Mouse (Mus musculus) heart, postnatal 36 days (tissue): Measurements from ENCODE around the gene Aatk. TPM values are rescaled to one million over a fixed set of nuclear protein-coding genes. Genes with fewer than 3 reads are reported as not detected.

Experiments used
- DNase-seq, 2 experiments: peaks; one replicate each; pipeline ENCODE4 v3.0.0; 2021 to 2022
- intact Hi-C: fragments of 180-260 bp; cut with DNase I; formaldehyde crosslinking; loops from one replicate; pipeline ENCODE4 v1.15.1; 2025
- total RNA-seq, 2 experiments: library from RNA; stranded (reverse); gene quantifications; 2 replicates each; pipeline ENCODE4 v1.2.3; 2021

The Aatk gene
- total RNA-seq, 2 experiments from 2014 or later = 3.8 to 4.4 TPM

DNA sequence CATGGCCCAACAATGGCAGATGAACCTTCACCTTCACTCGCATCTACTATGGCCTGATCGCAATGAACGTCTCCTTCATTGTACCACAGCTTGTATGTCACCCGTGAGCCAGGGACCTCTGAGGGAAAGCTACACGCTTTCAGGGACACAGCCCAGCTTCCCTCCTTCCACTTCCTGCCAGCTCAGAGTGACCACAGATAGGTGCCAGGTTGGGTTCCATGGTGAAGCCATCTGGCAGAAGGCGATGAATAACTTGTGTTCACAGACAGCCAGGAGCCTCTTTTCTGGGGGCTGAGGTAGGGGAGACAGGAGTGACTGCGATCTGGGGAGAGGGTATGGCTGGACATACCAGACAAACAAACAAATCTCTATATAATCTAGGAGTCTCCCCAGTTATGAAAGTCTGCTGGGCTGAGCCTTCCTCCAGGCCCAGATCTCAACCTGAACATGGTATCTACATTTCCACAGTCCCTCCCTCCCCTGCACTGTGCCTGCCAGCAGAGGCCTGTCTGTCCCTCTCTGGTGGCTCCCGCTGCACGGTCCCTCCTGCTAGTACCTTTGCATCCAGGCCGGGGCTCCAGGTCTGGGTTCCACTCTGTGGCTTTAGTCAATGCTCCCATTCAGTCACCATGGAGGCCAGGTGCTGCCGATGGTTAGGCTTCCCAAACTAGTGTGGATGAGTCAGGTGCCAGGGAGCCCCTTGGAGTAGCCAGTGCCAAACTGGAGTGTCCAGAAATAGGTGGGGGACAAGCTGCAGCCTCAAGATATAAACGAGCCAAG, 9.2 kb upstream of the Aatk start:
- DNase-seq = no peak
- intact Hi-C loops = no loop called here

DNA sequence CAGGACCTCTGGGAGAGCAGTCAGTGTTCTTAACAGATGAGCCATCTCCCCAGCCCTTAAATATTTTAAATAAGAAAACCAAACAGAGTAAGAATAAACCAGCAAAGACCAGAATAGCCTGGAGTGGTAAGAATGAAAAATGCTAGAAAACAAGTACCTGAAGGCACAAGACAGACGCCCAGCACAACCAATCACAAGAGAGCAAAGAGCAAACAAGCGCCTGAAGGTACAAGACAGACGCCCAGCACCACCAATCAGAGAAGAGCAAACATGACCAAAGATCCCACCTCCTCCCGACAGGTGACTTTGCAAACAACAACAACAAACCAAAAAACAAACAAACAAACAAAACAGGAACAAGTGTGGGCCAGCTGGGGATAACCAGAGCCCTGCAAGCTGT, 6.9 kb upstream of the Aatk start:
- intact Hi-C loops = no loop called here
- DNase-seq = no peak

DNA sequence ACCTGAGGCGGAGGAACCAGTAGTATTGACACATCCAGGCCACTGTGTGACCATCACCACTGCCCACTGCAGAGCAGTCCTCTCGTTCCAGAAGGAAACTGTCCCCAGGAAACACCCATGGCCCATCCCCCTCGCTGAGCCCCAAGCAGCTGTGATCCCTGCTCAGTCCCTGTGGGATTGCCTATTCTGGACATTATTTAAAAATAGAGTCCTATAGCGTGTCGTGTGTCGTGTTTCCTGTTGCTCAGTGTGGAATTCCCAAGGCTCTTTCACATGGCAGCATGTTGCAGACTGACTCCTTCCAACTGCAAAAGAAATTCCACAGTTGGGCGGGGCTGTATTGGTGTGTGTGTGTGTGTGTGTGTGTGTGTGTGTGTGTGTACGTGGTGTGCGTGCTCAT, 5.3 kb upstream of the Aatk start:
- intact Hi-C loops = no loop called here
- DNase-seq = no peak

DNA sequence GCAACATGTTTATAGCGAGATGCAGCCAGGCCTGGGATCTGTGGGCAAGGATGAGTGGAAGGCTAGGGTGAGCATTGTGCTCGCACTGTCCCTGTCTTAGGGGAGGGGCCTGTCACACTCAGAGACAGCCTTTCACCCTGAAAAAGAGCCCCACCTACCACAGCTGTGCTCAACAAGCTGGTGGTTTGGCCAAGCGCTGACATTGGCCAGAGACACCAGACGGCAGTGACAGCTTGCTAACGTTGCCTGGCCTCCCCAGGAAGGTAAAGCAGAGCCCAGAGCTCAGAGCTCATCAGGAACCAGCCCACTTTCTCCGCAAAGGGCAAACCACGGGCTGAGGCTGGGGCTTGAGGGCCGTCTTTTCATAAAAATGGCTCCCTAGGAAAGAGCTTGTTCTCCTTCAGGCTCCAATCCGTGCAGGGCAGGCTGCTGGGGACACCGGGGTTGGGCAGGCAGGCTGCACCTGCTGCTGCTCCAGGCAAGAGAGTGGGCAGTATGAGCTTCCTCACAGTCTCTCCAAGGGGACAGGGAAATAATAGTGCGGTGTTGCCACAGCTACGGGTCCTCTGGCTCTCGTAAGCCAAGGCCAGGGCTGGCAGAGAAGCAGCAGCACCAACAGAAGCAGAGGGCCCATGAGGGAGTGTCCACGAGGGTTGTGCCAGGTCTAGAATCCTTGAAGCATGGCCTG, 4.3 kb upstream of the Aatk start:
- intact Hi-C loops = no loop called here
- no peak for DNase-seq

DNA sequence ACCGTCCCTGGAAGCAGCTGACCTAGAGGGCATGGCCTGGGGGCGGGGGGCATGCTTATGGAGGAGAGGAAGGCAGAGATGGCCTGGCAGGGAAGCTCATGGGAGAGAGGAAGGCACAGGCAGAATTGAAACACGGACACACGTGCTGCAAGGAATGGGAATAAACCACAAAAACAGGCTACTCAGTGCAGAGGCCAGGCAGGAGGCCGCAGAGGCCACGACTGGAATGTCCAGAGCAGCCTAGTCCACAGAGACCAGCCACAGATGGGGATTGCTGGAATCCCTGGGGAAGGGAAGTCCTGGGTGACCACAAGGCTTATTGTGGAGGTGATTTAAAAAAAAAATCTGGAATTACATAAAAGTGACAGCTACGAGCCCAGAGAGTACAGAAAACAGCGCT, 2.1 kb upstream of the Aatk start:
- DNase-seq = no peak
- intact Hi-C loops = no loop called here

DNA sequence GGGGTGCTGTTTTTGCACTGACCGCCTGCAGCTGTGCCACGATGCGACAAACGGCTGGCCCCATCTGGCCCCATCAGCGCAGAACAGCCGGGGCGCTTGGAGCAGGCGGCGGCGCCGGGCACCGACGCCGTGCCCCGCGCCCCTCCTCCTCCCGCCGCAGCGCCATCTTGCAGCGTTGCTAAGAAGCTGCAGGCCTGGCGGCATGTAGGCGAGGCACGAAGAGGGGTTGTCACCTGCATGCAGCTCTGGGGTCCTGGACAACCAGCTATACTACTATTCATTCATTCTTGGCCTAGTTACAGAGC, 1.2 kb upstream of the Aatk start:
- DNase-seq = no peak
- intact Hi-C loops = no loop called here

DNA sequence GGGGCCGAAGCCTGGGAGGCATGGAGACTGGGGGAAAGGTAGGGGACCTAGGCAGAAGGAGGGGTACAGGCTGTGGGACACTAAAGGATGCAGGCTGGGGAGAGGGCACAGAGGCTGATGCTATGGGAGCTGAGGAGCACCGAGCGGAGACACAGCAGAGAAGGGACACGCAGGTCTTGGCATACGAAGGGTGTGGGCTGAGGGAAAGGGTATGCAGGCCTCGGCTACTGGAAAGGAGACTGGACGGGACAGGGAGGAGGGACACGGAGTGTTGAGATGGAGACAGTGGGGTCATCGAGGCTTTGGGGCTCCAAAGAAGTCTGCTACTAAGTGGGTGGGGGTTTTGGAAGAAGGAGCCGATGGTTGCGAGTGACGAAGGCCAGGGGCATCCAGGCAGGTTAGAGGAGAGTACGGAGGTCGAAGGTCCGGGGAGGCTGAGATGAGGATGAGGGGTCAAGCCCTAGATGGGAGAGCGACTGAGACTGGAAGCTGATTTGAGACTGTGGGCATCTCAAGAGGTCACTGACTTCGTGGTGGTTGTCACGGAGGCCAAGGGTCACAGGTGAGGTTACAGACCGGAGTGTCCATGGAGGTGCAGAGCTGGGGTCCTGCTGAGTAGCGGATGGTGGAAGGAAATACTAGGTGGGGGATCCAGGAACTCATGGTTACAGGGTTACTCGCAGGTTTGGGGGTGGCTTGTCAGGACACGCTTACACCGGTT, 724 bp upstream of the Aatk start:
- intact Hi-C loops = no loop called here
- DNase-seq = no peak

DNA sequence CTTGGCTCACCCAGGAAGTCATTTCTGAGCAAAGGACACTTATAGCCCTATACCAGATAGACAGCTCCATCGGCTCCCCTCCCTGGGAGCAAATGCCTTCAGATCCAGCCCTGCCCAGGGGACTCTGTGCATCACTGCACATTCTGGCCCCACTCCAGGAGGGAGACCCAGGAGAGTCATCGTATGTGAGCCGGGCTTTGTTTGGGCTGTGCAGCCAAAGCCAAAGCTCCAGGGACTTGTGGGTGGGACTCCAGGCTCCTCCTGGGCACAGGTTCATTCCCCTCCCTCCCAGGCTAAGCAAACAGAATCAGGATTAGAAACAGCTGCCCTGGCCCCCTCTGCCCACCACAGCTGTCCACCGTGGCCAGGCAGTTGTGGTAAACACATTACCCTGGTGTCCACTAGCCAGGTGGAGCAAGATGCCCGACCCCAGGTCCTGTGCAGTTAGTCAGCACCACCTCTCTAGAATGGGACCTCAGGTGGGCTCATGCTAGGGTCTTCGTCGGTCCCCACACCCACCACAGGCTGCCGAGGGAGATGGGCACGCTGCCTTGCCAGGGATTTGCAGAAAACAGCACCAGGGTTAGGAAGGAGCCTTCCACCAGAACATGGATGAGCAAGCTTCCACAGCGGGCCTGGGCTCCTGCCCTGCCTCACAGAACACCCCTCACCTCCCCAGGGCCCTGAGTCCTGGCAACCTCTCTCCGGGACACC, 971 bp downstream of the Aatk start:
- no peak for DNase-seq
- intact Hi-C loops = no loop called here

DNA sequence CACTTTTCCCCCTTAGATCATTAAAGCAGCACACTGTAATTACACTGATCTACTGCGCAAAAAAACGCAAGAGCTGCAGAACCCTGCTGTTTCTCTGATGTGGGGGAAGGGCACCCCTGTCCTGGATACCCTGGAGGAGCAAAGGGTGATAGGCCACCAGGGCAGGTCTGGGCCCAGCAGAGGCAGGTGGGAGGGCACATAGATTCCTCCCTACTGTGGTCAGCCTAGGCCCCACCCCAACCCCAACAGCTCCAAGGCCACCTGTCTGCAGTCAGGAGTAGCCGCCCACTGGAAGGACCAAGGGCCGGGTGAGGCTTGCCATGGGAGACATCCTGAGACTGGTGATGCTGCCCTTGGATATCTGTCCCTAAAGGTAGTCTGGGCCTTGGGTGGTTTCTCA, 1.6 kb downstream of the Aatk start:
- DNase-seq = no peak
- intact Hi-C loops = no loop called here

DNA sequence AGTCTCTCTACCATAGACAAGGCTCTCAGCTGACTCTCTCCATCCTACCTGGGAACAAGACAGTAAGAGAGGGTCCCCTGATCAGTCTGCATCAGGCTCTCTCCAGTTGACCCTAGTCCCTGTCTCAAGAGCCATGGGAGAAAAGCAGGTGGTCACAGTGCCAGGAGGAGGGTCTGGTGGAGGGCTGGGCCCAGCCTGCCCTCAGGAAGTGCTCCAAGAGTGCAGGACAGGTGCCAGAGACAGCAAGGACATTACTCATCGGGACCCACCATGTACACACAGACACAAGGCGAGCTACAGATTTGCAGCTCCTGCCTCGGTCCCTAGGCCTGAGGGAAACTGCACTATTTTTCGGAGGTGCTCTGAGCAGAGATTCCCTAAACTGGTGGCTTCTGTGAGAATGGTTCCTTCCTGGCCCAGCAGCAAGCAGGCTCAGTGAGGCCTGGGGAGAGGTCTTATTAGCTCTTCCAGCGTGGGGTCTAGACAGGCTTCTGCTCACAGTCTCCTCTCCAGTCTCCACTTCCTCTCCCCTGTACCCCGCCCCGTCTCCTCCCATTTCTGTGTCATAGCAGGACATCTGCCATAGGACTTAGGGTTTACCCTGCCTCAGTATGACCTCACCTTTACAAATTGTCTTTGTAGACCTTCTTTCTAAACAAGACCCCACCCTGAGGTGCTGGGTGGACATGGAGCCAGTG, 4.7 kb downstream of the Aatk start:
- intact Hi-C loops = no loop called here
- DNase-seq = peak in 1 of 2 experiments; percentile 28

DNA sequence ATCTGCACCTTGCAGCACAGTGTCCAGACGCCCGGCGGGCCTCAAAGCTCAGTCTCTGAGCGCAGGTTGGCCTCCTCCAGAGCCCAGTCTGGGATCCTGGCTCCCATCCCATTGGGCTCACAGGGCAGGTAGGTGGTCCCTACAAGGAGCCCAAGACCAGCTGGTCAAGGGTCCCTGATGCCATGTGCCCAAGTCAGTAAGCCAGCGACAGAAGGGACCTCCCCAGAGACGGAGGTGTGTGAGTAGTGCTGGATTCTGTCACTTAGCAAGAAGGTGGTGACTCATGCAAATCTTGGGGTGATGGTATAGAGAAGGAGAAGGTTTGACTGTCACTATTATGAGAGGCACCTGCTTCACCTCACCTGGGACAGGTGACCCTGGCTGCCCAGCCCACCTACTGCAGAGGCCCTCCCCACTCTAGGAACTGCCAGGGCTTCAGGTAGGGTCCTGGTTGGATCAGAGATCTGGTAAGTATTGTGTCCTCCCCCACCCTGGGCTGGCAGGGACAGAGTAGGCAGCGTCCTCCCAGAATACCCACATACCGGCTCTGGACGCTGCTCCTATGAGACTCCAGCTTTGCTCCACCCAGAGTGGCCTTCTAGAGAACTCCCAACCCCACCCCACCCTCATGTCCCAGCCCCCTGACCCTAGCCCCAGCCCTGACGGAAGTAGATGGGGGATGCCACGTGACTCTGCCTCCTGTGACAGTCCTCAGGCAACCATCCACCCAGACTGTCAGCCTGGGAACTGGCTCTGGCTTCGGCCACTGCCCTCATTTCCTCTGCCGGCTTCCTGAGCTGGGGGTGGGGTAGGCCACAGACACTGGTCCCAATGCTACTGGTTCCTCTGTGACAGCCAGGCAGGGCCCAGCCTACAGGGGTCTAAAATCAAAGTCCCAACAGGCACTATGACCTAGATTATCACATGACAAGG, 5.5 kb downstream of the Aatk start:
- DNase-seq = peak; percentile 76 to 77
- intact Hi-C loops = no loop called here

DNA sequence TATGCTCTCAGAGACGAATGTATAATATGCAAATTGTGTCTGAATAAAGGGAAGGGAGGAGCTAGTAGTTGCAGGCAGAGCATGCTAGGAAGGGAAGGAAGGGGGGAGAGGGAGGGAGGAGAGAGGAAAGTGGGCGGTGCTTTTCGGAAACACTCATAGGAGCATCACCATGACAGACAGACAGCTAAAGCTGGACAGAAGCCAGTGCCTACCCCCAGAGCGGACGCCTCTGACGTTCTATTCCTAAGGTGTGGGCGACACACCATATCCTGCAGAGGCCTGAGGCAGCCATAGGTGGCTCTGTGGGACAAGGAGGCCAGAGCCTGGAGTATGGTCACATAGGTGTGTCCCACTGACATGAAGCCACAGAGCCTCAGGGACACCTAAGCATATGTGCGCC, 6.5 kb downstream of the Aatk start:
- intact Hi-C loops = no loop called here
- no peak for DNase-seq

DNA sequence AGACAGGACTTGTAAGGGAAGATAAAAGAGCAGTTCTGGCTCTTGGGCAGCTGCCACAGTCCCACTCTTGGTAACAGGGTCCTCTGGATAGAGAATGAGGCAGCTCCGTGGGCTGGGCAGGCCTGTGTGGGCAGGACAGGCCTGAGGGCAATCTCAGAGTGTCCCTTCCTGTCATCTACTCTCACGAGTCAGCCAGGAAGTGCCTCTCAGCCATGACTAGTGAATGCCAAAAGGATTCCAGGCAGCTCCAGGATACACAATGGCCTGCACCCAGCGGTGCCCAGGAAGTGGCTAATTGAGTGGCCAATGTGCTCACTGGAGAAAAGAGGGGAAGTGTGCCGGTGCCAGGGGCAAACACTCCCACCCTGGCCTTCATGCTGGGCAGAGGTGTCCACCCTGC, 7.4 kb downstream of the Aatk start:
- DNase-seq = peak in 1 of 2 experiments; percentile 33
- intact Hi-C loops = no loop called here

DNA sequence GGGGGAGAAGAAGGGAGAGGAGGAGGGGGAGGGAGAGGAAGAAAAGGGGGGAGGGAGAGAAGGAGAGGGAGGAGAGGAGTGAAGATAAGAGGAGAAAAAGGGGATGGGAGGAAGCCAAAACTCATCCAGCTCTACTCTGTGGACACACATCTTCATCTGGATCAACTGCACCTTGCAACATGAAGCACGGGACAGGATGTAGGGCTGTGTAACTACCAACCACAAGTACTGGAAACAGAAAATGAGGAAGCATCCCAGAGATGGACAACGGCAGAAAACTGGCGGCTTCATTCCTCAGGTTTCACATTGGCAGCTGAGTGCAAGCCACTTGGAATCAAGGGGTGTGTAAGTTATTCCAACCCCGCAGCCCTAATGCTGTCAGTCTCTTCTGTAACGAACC, 12.2 kb downstream of the Aatk start:
- no peak for DNase-seq
- intact Hi-C loops = no loop called here

DNA sequence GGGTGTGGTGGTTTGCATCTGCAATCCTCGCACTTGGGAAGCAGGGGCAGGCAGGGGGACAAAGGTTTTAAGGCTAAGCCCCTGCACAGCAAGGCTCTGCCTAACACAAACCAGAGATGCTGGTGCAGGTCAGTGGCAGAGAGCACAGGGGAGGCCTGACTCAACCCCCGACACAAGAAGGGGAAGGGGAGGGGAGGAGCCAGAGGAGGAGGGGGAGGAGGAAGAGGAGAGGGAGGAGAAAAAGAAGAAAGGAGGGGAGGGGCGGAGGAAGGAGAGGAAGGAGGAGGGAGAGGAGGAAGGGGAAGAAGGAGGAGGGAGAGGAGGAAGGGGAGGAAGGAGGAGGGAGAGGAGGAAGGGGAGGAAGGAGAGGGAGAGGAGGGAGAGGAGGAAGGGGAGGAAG, 12.7 kb downstream of the Aatk start:
- DNase-seq = no peak
- intact Hi-C loops = no loop called here

DNA sequence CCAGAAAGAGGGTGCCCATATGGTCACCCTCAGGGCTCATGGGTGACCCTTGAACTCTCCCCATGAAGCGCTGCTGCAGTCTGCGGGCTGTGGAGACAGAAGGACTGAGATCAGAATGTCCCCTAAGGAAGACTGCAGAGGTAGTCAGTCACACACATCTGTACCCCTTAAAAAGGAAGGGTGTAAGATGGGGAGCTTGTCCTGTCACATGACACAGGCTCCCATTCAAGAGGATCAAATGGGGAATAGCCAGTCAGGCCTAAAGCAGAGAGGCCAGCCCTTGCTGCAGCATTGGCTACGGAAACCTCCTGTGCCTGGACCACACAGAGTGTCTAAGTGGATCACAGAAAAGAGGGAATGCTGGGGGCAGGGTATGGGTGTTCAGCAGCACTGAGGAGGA, 13.5 kb downstream of the Aatk start:
- intact Hi-C loops = no loop called here
- DNase-seq = no peak

DNA sequence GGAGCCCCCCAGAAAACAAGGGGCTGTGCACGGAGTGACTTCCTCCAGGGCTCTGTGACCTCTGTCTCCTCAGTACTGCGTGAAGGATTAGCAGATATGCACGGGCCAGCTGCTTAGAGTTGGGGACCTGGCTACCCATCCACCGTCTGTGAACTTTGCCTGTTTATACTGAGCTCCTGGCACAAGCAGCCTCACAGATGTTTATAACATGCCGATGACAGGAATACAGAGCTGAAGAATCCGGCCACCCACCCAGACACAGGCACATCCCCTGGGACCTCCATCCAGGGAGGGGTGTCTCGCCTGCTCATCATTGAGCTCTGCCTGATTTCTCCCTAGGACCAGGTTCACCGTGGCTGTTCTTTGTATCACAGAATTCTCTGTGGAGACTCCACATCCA, 14.9 kb downstream of the Aatk start:
- intact Hi-C loops = no loop called here
- DNase-seq = no peak

DNA sequence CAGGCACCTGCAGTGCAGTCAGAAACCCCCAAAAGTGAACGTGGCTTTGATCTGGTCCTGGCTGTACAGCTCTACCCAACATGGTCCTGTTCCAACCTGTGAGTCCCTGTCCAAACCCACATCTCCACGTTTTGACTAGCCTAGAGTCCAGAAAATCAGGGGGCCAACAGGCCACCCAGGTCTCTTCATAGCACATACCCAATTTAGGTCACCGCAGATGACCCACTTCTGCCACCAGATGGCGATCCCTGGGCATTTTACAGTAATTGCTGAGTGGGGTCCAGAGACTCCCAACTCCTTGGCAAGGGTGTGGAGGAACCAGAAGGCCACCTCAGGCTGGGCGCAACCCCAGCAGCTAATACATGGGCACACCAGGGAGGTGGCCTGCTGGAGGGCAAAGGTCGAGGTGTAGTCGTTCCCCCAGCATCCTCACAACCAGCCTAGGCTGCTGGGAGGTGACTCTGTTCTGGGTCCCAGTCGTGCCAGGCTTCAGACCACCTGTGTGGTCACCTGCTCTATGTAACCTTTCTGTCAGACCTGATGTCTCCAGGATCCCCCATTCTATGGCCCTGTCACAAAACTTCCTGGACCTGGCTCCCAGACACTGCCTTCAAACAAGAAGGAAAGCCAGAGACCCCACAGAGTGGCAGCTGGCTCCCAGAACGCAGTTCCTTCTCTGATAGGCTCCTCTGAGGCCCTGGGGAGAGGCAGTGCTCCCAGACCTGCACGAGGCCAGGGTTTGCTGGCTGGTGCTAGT, 16.6 kb downstream of the Aatk start:
- intact Hi-C loops = loop anchor here (1.0 to 2.0 kb wide), 2 partner anchors 35 to 68 kb away; partner anchors contain the start of genes Ndufaf8 and Tepsin

More for the DNA sequence above, 16.6 kb downstream of the Aatk start:
- peak; percentile 58 for DNase-seq
